Mouse (Mus musculus): Measurements from ENCODE around the gene Abhd16b.
A peak's percentile ranks its signal among the peaks of the same experiment; 100 is the strongest.
"Not testable (repeated sequence)": the region's sequence is repeated elsewhere in the genome, so short reads cannot be mapped to it uniquely, and the experiment has no call there.

Gene Abhd16b

GRCm38 (mm10) chr2:181487338-181488277 lies 5.4 kb upstream of the Abhd16b start:
- DNase-seq (ENCODE audit: low spot score), result peak; percentile 31

DNA sequence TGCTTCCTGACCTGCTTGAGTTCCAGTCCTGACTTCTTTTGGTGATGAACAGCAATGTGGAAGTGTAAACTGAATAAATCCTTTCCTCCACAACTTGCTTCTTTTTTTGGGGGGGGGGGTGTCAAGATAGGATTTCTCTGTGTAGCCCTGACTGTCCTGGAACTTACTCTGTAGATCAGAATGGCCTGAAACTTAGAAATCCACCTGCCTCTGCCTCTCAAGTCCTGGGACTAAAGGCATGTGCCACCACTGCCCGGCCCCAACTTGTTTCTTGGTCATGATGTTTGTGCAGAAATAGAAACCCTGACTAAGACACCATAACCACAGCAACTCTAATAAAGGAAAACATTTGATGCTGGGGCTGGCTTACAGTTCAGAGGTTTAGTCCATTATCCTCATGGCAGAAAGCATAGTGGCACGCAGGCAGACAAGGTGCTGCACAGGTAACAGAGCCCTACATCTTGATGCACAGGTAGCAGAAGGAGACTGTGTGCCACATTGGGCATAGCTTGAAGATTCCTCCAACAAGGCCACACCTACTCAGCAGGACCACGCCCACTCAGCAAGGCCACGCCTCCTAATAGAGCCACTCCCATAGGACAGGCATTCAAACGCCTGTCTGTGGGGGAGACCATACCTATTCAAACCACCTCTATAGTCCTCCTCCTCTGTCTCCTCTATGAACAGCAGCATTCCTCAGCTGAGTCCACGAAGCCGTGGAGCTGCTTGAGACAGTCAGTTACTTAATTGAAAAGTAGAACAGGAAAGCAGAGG lies 1.4 kb upstream of the Abhd16b start:
- no peak for DNase-seq (ENCODE audit: low spot score)

GRCm38 (mm10) chr2:181492206-181492605 lies 800 bp upstream of the Abhd16b start:
- DNase-seq (ENCODE audit: low spot score), result no peak

GRCm38 (mm10) chr2:181494266-181494945 lies 1.4 kb downstream of the Abhd16b start:
- no peak for DNase-seq (ENCODE audit: low spot score)

GRCm38 (mm10) chr2:181495845-181496244 lies 2.8 kb downstream of the Abhd16b start:
- not testable (repeated sequence) for DNase-seq (ENCODE audit: low spot score)

- no peak for DNase-seq (ENCODE audit: low spot score)
These were observed 3.3 kb downstream of the Abhd16b start for GRCm38 (mm10) chr2:181496281-181496680.

GRCm38 (mm10) chr2:181496831-181497547 lies 4.0 kb downstream of the Abhd16b start, which contains the start of gene Tpd52l2:
Gene Tpd52l2, plus strand, starts transcription at chr2:181497142.
- peak; percentile 59 for DNase-seq (ENCODE audit: low spot score)

DNA sequence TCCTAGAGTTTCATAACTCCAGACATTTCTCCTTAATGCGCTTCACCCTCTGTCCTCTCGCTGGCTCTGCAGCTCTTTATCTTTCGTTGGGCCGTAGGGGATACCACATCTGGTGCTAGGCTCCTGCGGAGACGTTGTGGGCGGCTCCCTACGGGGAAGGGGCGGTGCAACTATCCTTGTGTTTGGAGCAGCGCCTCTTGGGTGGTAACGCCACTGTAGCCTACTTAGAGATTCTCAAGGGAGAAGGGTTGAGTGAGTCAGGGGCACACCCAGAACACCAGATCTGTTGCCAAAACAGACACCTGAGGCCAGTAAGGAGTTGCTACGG lies 4.5 kb downstream of the Abhd16b start:
- no peak for DNase-seq (ENCODE audit: low spot score)

DNA sequence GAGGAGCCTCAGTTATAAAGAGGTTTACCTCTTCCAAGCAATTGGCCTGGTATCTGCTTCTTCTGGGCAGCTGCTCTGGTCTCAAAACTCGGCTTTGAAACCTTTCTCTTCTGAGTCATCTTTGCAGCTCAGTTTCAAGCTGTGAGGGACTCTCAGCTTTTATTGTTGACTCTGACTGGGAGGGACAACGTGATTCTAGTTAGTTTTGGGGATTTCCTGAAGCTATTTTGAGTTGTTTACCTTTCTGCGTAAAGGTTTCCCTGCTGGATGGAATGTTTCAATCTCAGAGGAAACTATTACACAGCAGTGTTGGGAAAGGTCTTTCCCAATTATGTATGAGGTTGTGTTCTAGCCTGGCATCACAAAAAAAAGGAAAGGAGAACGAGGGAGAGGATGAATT lies 5.6 kb downstream of the Abhd16b start:
- no peak for DNase-seq (ENCODE audit: low spot score)

GRCm38 (mm10) chr2:181509191-181509590 lies 16.2 kb downstream of the Abhd16b start:
- DNase-seq (ENCODE audit: low spot score), result no peak

- no peak for DNase-seq (ENCODE audit: low spot score)
These were observed 18.2 kb downstream of the Abhd16b start for GRCm38 (mm10) chr2:181511231-181511630.

- DNase-seq (ENCODE audit: low spot score), result no peak
These were observed 26.2 kb downstream of the Abhd16b start for GRCm38 (mm10) chr2:181519201-181519600.

GRCm38 (mm10) chr2:181520118-181520935 lies 27.3 kb downstream of the Abhd16b start, which contains the start of gene Dnajc5:
Gene Dnajc5, plus strand, starts transcription at chr2:181520485.
- DNase-seq (ENCODE audit: low spot score), result peak; percentile 89

DNA sequence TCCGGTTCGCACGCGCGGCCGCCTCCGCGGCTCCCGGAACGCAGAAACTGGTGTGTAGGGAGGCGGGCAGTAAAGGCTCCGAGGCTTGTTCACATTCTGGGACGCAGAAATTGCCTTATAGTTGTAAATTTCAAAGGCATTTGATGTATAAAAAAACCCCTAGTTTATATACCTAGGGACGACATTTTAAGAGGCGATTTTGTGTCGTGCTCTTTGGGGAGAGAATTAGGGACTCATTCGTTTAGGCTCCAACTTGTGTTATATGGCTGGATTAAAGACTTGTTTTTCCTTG lies 27.9 kb downstream of the Abhd16b start:
- DNase-seq (ENCODE audit: low spot score), result no peak

- no peak for DNase-seq (ENCODE audit: low spot score)
These were observed 28.5 kb downstream of the Abhd16b start for GRCm38 (mm10) chr2:181521491-181521890.

DNA sequence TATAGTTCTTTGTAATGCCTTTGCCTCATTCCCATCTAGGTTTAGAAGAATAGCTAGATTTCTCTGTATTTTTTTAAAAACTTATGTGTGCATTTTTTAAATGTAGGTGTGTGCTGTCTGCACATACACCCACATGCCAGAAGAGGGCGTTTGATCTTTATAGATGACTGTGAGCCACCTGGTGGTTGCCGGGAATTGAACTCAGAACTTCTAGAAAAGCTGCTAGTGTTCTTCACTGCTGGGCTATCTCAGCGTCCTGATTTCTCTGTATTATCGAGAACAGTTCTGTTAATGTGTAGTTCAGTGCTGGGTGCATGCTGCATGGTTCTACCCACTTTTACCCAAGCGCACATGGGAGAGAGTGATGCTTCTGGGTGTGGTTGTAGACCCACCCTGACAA lies 29.8 kb downstream of the Abhd16b start:
- DNase-seq (ENCODE audit: low spot score), result no peak

DNA sequence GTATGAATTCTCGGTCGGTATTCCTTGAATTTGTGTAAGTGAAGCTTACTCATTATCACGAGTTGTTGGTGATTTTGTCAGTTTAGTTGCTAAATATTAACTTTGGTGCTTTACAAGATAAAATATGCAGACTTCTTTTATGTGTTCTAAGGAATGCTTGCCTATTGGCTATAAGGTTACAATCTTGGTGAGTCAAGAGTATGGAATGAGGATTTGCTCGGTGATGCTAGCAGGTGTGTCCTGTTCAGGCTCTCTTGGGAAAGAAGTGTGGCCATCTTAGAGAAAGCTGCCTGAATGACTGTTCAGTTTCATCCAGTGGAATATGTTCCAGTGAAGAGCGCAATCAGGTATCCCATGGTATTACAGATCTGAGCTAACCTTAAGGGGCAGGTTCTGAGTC lies 32.5 kb downstream of the Abhd16b start:
- DNase-seq (ENCODE audit: low spot score), result no peak

- DNase-seq (ENCODE audit: low spot score), result no peak
These were observed 36.1 kb downstream of the Abhd16b start for GRCm38 (mm10) chr2:181529076-181529475.

GRCm38 (mm10) chr2:181532589-181532988 lies 39.6 kb downstream of the Abhd16b start:
- DNase-seq (ENCODE audit: low spot score), result no peak

GRCm38 (mm10) chr2:181536410-181536809 lies 43.4 kb downstream of the Abhd16b start:
- DNase-seq (ENCODE audit: low spot score), result no peak

DNA sequence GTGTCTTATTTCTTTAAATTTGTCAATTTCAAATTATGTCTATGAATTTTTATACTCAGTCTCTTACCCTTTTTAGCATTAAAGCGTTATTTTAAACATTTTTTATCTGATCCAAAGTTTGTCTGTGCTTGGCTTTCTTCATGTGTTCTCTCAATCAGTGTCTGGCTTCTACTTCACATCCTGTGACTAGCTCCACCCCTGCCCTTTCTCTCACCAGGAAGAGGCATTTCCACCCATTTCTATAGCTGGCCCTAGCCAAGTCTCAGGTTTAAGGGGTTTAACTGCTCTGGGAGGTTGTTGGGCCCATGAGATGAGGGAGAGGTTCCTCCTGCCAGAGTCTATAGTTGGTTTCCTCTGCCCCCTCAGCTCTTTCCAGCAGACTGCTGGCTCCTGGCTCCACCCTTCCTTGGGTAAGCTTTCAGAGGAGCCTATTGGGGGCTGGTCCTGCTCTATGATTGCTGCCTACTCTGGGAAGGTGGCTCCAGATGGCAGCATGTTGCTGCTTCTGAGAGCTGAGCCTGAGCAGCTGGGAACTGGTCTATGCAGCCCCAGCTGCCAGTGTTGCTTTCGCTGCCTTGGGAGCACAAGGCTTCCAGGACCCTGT lies 44.5 kb downstream of the Abhd16b start:
- no peak for DNase-seq (ENCODE audit: low spot score)

Measured in ovary, postnatal 10 days (tissue).